Mouse (Mus musculus) granulocyte monocyte progenitor cell, adult 5-6 weeks (primary cell): ENCODE data around the gene Bod1. TPM values are rescaled to one million over a fixed set of nuclear protein-coding genes. Genes with fewer than 3 reads are reported as not detected.

ENCODE experiments used
- total RNA-seq, 2 experiments: library from RNA; stranded (forward) in 1 of 2; stranded (reverse) in 1 of 2; fragments of 200-712, 200-1000 nt in 1 of 2; fragments of >200 nt in 1 of 2; fragmentation: Nextera tagmentation in 1 of 2; gene quantifications; 2 replicates each; pipeline ENCODE4 v1.2.3; 2014 to 2017

Bod1 gene
- total RNA-seq, 2 experiments from 2014 or later = 21.4 to 22.8 TPM

Other genes starting within 250 kb of the Bod1 start
- gene Cpeb4, start 200.3 kb upstream of the Bod1 start, total RNA-seq (2014; fragmentation: Nextera tagmentation) = 4.3 and 9.2 TPM in 2 replicates
- 6.7 and 7.6 TPM in 2 replicates for gene Cpeb4, start 200.3 kb upstream of the Bod1 start, total RNA-seq (2017)